Mouse (Mus musculus) brain, embryonic 14.5 days (tissue): ENCODE data around the gene Slc23a2.

ENCODE experiments used
- CTCF ChIP-seq: fragments of 200-500 bp; IDR thresholded peaks from 2 replicates; pipeline ENCODE4 v1.5.1; 2012; ENCODE audit warnings: inconsistent platforms, mild to moderate bottlenecking, moderate library complexity, borderline replicate concordance; ENCODE audit not compliant: insufficient read depth, insufficient read length; ENCODE audit errors: extremely low read depth
- POLR2A ChIP-seq: fragments of 200-500 bp; IDR thresholded peaks from 2 replicates; pipeline ENCODE4 v1.6.1; 2012; ENCODE audit warnings: mild to moderate bottlenecking, inconsistent platforms, borderline replicate concordance; ENCODE audit not compliant: poor library complexity, insufficient read depth, insufficient read length, severe bottlenecking; ENCODE audit errors: extremely low read depth

GRCm38 (mm10) chr2:132069985-132070735 lies 74.7 kb downstream of the Slc23a2 start:
- TF ChIP-seq CTCF (no peak), POLR2A (no peak)
